Mouse (Mus musculus) erythroblast, embryonic 14.5 days (primary cell): Measurements from ENCODE around the gene Tnrc6c.

Experiments used
- GATA1 ChIP-seq: IDR thresholded peaks from 2 replicates; pipeline ENCODE4 v1.6.1; 2012; ENCODE audit warnings: low read length, inconsistent platforms, mixed read lengths
- TAL1 ChIP-seq: IDR thresholded peaks from 3 replicates; pipeline ENCODE4 v1.6.1; 2012; ENCODE audit warnings: low read length, inconsistent platforms, mixed read lengths

- TF ChIP-seq GATA1 (no peak), TAL1 (no peak)
These were observed 110.2 kb downstream of the Tnrc6c start for GRCm38 (mm10) chr11:117764319-117764718.
